Mouse (Mus musculus): Measurements from ENCODE around the gene Slc24a1.

Gene Slc24a1

DNA sequence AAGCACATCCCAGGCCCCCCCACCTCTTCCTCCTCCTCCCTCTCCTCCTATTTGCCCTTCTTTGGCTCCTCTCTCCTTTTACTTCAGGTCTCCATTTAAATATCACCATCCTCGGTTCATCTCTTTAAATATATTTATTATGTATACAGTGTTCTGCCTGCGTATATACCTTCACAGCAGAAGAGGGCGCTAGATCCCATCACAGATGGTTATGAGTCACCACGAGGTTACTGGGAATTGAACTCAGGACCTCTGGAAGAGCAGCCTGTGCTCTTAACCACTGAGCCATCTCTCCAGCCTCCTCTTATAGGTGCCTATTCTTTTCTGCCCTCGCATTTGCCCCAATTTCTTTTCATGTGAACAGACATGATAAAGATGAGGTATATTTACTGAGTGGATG lies 13.9 kb downstream of the Slc24a1 start:
- CTCF ChIA-PET = no interaction called here

DNA sequence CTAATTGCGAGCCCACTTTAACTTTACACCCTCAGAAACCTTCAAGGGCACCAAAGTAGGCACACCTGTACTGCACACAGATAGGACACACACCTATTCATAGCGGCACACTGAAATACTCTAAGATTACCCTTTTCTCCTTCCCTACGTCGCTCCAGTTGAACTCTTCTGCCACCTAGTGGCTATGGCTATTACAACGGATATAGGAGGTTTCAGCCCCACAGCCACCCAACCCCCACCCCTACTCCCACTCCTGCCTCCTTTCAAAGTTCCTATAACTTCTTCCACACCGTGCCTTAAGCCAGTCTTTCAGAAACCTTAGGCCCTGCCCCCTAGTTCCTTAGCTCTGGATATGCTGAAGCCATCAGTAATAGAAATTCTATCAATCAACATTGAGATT lies 14.9 kb downstream of the Slc24a1 start:
- CTCF ChIA-PET = interaction anchor here (0.7 kb wide), 1 partner anchor 152 kb away, joined by 6 read pairs; no protein-coding TSS in a partner anchor

DNA sequence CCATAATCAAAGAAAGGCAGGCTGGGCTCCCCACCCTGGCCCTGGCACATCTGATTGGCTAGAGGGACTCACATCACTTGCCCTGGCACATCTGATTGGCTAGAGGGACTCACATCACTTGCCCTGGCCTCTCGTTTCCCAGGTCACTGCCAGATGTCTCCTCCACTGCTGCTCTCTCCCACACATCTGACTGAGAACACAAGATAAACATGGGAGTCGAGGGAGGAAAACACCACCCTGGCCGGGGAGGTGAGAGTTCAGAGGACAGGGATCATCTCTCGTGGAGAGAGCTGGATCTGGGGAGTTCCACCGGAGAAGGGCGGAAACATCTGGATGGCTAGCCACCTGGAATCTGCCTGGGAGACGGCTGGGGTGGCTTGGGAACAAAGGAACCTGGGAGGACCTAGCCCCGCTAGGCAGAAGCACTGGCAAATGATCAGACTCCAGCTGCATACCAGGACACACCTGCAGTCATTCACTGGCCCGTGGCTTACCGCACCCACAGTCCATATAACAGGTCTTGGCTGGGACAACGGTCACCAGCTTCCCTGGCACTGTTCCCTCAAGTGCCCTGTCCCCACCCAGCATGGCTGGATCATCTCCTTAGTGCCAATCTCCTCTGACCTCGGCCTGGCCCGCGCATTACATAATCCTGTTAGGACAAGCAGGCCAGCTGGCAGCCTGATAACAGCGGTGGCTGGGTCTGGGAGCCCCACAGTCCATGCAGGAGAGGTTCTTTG lies 17.2 kb downstream of the Slc24a1 start:
- CTCF ChIA-PET = interaction anchor here (0.7 kb wide), 2 partner anchors 12 to 19 kb away, joined by 3 to 8 read pairs; no protein-coding TSS in a partner anchor

DNA sequence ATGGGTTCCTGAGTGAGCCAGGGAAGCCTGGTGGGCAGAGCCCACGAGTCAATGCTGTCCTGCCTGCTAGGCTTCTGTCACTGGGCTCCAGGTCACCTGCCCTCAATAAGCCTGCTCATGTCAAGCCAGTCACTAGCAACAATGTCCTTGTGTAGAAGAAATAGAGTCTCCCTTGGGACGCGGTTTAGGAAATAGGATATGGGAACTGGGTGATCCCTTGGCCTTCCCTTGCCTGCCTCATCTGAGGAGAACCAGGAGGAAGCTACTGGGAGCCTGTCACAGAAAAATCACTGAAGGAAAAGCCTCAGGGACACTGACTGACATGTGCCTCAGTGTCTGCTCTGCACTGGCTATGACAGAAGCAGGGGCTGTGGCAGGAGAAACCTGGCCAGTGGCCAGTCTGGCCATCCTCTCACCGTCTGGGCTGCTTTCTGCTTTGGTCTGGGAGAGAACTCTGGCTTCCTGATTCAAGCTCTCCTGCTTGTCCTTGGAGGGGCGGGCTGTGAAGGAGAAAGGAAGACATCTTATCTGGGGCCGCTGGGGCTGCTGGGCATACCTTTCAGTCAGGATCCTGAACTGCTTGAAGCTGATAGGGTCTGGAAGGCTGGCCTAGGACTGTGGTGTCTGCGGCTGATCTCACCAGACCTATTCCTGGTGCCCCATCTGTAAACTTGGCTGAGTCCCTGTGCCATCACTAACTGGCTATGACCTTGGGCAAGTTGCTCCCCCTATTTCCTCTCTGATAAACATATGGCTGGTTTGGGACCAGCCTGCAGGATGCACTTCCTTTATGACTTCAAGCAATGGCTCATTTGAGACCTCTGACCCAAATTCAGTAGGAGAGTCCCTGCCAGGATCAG lies 19.4 kb downstream of the Slc24a1 start:
- CTCF ChIA-PET = no interaction called here

DNA sequence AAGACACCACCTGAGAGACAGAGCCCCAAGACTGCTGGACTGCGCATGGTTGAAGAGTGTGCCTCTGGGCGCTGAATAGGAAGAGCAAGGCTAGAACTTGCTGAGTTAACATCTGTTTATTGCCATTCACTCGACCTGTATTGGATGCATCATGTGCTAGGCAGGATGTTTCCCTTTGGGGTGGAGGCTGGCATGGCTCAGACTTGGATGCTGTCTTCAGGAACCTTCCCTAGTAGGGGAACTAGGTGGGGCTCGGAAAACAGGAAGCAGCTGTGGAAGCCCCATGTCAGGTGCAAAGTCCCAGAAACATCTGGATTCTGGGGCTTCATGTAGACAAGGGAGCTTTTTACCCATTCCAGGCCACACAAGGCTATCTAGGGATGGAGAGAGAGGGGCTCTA lies 21.2 kb downstream of the Slc24a1 start:
- CTCF ChIA-PET = no interaction called here

DNA sequence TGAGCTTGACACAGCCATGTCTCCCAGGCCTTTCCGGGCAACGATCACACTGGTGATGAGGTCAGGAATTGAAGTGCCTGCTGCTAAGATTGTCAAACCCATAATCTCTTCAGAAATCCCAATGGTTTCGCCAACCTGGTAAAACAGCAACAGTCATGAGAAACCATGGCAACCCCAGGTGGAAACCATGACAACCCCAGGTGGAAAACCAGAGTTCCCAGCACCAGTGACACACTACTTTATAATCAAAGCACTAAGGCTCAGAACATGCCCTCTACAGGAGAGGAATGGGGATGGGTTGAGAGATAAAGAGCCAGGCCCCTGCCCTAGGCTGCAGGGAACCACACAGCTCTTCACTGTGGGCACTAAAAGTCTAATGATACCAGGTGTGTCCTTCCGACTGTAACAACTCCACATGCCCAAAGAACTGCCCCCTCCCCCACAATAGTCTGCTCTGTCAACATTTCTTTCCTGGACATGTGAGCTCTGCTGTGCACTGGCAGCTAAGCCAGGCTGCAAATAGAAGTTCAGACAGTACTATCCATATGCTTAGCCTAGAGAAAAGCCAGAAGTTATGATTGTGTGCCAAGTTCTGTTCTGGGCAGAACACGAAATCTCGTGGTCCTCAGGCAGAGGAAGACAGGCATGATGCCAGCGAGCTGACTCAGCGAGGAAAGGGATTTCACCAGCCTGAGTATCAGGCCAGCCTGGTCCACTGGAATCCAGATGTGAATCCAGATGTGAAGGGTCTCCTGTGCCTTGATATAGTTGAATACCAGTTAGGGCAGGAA lies 25.0 kb downstream of the Slc24a1 start:
- CTCF ChIA-PET = no interaction called here

DNA sequence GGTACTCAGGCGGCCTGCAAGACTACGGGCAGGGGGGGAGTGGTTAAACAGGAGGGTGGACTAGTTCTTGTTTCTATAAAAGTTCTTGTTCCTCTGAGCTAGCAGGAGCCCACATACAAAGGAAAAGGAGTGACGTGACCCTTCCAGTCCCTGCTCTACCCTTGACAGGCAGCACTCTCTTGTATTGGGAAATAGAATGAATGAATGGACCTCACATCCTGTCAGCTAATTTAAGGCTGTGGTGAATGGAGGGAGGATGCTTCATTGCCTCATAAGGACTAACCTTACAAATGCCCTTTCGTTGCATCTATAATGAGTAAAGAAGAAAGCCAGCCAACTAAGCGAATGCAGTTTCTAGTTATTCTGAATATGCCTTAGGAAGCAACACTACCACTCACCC lies 25.6 kb downstream of the Slc24a1 start:
- CTCF ChIA-PET = no interaction called here

DNA sequence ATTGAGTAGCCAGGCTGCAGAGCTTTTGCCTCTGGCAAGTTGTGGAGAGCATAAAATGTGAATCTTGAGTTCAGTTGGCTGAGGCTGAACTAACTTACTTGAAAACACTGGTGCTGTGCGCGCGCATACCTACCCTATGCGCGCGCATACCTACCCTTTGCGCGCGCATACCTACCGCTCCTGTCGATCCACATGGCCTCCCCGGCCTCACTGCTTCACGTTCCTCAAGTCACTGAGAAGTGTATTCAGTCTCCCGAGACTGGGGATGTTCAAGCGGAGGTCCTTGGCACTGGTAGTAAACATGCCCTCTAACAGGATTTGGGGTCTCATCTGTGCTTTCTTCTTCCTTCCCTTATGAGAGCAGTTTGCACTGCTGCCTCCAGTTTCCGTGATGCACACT lies 32.8 kb downstream of the Slc24a1 start:
- CTCF ChIA-PET = no interaction called here

DNA sequence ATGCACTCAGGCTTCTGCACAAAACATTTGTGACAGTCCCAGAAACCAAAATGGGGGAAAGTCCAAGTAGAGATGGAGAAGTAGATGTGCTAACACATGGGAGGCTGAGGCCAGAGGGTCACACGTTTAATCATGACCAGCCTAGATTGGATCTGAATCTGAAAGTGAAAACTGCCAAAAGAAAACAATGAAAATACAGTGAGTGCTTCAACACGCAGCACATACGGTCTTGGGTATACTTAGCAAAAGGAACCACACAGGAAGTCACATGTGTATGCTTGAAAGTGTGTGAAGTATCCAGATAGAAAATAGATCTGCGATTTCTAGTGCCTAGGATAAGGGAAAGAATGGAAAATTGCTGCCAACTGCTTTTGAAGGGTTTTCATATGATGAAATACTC lies 36.8 kb downstream of the Slc24a1 start:
- CTCF ChIA-PET = interaction anchor here (1.6 kb wide), 1 partner anchor 19 kb away, joined by 8 read pairs; no protein-coding TSS in a partner anchor

DNA sequence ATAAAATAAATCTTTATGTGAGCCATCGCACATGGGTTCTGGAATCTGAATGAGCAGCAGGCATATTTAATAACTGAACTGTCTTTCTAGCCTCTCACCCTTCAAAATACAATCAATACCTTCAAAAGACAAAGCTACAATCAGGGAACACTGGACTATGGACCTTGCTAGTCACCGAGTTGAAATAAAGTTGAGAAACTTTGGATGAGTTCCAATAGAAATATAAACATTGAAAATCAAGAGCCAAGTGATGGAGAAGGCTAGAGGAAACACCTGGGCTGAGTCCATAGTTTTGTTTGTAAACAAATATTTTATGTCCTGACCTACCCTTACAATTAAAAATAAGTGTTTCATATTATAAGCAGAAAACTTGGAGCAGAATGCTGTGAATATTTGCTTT lies 37.4 kb downstream of the Slc24a1 start:
- CTCF ChIA-PET = interaction anchor here (1.3 to 1.6 kb wide), 2 partner anchors 10 to 20 kb away, joined by 8 to 25 read pairs; no protein-coding TSS in a partner anchor

DNA sequence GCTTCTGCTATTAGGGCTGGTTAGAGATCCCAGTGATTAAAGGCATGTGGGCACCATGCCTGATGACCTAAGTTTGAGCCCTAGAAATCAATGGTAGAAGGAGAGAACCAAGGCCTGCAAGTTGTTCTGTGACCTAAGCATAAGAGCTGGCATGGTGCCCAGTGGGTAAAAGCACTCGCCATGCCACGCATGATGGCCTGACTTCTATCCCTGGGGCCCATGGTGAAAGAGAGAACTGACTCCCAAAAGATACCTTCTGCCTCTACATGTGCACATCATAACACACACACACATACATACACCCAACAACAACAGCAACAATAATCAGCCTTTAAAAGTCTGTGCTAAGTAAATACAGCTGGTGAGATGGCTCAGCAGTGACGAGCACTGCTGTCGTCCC lies 38.0 kb downstream of the Slc24a1 start:
- CTCF ChIA-PET = interaction anchor here (1.3 kb wide), 1 partner anchor 9 kb away, joined by 25 read pairs; no protein-coding TSS in a partner anchor

DNA sequence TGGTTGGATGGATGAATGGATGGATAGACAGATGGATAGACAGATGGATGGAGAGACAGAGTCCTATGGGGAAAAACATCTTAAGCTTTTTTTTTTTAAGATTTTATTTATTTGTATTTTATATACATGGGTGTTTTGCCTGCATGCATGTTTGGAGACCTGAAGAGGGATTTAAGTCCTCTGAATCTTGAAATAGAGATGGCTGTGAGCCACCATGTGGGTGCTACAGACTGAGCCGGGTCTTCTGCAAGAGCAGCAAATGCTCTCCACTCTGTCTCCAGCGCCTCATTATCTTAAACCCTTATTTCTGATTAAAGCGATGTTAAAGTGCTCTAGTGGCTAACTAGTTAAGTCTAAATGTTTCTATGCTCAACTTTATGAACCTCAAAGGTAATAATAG lies 44.0 kb downstream of the Slc24a1 start:
- CTCF ChIA-PET = no interaction called here

DNA sequence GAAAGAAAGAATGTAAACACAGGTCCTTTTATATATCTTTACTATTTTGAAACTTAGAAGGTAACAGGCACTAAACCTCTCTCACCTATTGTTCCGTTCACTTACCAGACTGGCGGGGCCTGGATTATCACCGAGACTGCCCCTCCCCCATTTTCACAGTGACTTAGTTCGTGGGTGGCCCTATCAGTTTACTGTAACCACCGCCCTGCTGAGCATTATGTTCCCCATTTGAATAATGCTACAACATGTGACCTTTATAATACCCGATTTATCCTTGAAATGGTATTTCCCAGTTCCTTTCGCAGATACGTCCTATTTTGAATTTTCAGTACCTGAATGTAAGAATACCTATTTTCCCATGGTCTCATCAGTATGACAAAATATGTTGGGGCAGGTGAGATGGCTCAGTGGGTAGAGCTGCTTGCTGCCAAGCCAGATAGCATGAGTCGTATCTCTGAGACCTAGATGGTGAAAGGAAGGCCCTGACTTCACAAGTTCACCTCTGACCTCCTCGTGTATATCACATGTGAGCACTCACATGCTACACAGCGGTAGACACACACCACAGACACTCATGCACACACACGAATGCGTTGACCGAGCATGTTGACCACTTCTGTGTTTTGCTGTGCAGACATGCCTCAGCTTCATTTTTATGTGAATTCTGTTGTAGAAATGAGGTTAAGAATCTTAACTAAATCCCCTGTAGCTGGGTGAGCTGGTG lies 46.3 kb downstream of the Slc24a1 start:
- CTCF ChIA-PET = interaction anchor here (0.9 kb wide), 1 partner anchor 23 kb away, joined by 4 read pairs; no protein-coding TSS in a partner anchor

DNA sequence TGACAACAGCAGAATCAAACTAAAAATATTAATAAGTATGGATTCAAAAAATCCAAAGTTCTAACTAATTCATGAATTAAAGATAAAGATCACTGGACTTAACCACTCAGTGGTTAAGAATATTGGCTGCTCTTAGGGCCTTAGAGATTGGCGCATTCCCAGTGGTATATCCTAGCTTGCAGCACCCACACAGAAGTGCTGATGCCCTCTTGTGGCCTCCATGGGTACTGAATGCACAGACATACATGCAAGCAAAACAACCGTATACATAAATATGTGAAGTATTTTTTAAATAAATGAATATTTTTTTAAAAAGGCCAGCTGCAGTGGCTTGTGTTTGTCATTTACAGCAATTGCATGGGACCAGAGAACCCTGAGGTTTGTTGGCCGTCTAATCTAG lies 48.0 kb downstream of the Slc24a1 start:
- CTCF ChIA-PET = interaction anchor here (0.8 kb wide), 1 partner anchor 10 kb away, joined by 25 read pairs; no protein-coding TSS in a partner anchor

DNA sequence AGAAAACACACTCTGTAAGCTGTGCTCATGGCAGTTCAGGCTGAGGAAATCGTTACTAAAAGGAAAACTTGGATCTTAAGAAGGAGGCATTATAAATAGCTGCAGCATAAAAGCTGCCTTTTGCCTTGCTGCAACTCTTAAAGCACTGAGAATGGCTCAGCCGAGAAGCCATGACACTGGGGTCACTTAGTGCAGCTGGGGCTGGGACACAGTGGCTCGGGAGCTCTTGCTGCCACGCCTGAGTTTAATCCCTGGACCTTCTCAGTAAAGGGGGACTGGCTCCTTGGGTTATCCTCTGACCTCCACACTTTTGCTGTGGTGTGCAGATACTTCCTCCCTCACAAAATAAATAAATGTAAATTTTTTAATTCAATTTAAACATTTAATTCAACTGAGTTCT lies 48.5 kb downstream of the Slc24a1 start:
- CTCF ChIA-PET = interaction anchor here (0.6 kb wide), 1 partner anchor 13 kb away, joined by 3 read pairs; no protein-coding TSS in a partner anchor

DNA sequence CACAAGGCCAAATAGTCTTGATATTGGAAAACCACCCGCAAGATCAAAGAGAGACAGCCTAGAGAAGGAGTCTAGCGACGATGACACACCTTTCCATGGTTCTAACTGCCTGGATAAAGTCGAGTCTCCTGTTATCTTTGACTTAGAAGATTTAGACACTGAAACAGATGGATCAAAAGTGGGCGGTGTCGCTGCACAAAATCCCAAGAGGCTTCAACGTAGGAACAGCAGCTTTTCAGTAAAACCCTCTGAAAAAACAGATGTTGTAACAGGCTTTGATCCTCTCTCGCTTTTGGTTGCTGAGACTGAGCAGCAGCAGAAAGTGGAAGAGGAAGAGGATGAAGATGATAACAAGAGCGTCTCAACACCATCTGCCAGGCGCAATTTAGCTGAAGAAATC lies 54.8 kb downstream of the Slc24a1 start:
- CTCF ChIA-PET = interaction anchor here (0.8 kb wide), 1 partner anchor 127 kb away, joined by 4 read pairs; no protein-coding TSS in a partner anchor

DNA sequence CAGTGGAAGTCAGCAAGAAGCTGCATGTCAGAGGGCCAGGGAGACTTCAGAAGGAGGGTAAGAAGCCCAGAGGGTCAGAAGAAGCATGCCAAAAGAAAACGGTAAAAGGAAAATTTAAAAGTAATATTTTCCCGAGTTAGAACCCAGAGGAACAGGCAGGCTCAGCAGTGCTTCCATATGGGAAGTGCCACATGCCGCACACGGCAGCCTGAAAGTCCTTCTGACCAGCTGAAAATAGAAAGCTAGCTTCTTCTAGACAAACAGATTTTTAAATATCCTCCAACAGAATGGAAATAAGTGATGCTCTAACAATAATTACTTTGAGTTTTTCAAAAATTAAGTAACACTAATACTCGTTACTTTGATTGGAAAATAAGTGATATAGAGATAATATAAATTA lies 65.4 kb downstream of the Slc24a1 start:
- CTCF ChIA-PET = no interaction called here
